Mouse (Mus musculus) left cerebral cortex, postnatal 36 days (tissue): ENCODE results near the gene Grxcr1. TPM values are rescaled to one million over a fixed set of nuclear protein-coding genes. Genes with fewer than 3 reads are reported as not detected.

Experiments
- DNase-seq, 2 experiments: peaks; one replicate each; pipeline ENCODE4 v3.0.0; 2021 to 2022; ENCODE audit warnings: low spot score in 2 of 2, mixed read lengths in 1 of 2
- intact Hi-C: fragments of 180-260 bp; cut with DNase I; formaldehyde crosslinking; loops from one replicate; pipeline ENCODE4 v1.15.1; 2025
- total RNA-seq, 2 experiments: library from RNA; stranded (reverse); gene quantifications; 2 replicates each; pipeline ENCODE4 v1.2.3; 2021

Grxcr1 gene
- total RNA-seq, 2 experiments from 2014 or later, result not detected

GRCm38 (mm10) chr5:68071857-68072256, 40.2 kb downstream of the Grxcr1 start:
- no peak for DNase-seq
- intact Hi-C loops, result no loop called here

DNA sequence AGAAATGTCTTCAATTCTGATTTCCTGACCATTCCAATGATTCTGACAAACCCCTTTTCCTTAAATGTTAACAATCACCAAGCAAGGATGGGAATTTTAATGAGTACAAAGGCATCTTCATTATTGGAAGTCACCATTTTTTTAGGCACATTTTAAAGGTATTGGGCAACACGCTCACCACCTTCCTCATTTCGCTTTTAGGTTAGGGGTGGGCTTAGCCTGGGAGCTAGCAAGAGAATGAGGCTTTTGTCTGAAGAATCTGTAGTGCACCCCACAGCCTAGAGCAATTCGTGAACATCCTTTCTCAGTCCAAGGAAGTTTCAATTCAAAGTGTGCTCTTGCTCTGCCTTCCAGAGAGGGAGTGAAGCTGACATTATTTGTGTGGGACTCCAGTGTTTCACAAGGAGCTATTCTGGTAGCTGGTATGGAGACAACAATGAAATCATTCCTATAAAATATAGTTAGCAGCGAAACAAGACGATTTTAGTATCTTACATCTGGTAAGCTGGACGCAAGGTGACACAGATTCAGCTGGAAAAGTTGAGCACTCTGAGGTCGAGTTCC, 55.0 kb downstream of the Grxcr1 start:
- no peak for DNase-seq

DNA sequence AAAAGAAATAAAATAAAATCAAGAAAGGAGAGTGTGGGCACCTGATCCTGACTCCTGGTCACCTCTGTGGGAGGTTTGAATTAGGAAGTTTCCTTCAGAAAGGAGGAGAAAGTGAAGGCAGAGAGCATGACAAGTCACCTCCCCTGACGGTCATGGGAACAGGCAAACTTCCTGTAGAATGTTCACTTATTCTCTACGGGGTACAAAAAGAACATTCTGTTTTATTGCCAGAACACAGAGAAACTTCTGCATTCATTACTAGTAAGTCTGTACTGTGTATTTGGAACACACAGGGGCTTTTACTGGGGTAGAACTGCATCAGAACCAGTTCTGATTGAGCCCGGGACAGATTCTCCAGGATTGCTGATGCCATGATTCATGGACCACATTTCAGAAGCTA, 55.5 kb downstream of the Grxcr1 start:
- DNase-seq, result no peak

More for the DNA sequence above, 55.0 kb downstream of the Grxcr1 start:
- intact Hi-C loops, result no loop called here

GRCm38 (mm10) chr5:68093085-68093484, 61.5 kb downstream of the Grxcr1 start:
- intact Hi-C loops, result loop anchor here (10.0 kb wide), 1 partner anchor 248 kb away; the partner anchor contains the start of gene Atp8a1
- DNase-seq, result no peak

More for the DNA sequence above, 55.5 kb downstream of the Grxcr1 start:
- intact Hi-C loops, result no loop called here

DNA sequence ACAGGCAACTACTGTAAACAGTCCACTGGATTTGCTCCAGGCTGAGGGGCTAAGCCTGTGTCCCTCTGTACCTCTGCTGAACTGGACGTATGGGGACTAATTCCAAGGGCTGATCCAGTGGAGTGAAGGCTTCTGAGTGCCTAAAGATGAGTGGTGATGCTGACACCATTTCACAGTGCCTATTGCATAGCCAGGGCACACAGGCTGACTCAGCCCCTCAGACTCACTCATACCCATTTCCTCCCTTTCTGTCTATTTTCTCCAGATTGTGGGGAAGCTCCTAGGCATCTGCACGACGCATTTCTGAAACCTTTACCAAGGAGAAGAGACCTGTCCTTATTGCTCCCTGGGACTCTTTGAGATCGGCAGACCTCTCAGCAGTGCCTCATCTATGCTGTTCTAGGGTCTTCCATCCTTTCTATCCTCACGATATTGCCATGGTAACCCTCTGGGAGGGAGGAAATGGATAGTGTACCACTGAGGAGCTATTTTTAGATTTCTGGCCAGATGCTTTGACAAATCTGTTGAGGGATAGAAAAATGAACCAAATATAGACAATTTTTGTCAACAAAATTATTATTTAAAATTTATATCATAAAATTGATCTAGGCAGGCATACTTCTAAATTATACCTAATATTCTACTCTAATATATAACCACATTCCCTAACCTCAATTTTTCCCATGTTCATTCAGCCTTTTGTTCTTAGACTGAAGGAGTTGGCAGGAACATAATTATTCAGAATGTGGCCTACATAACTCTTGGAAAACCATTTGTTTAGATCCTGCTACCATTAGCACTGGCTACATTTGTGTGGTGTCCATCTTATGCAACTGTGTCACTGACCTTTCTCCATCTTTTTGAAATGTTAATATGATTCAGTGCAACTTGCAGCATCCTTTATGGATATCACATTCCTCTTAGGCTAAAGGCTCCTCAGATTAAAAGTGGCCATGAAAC, 66.3 kb downstream of the Grxcr1 start:
- intact Hi-C loops, result loop anchor here (10.0 kb wide), 1 partner anchor 253 kb away; the partner anchor contains the start of gene Atp8a1
- peak in 1 of 2 experiments; percentile 6 for DNase-seq

- DNase-seq, result peak; percentile 27 to 42
- intact Hi-C loops, result loop anchor here (10.0 kb wide), 2 partner anchors 358 to 578 kb away; no protein-coding TSS in a partner anchor
Observed at GRCm38 (mm10) chr5:68112430-68113036, 80.9 kb downstream of the Grxcr1 start.

DNA sequence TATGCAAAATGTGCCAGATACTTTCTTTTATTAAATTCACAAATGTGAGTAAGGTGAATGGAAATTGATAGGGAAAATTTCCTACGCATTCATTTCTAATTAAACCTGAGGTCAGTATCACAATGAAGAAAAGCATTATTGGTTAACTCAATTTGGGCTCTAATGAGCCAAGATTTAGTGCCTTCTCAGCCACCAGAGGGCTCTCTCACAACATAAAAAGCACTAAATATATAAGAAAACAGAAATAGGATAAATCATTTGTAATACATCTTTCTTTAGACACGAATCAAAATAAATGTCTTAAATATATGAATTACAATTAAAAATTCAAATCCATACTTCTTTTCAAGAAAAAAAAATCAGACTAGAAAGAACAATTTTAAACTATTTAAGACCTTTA, 89.2 kb downstream of the Grxcr1 start:
- intact Hi-C loops, result loop anchor here (10.0 kb wide), 1 partner anchor 1224 kb away; the partner anchor contains the start of gene Kctd8
- no peak for DNase-seq

DNA sequence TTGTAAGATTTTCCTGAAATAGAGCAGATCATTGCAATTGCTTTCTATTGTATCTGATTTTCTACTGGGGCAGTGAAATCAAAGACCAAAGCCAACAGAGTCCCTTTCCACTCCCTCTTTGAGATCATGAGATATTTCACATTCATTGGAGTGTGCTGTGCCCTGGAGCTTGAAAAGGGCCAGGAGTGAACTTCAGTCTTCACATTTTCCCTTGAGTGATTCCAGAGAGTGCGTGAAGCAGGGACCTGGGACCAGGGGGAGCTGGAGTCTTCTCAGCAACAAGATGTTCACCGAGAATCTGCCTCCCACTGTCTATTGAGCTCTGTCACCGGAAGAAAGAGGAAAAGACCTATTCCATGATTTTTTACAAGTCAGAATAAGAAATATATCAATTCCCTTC, 91.2 kb downstream of the Grxcr1 start:
- intact Hi-C loops, result loop anchor here (10.0 kb wide), 1 partner anchor 1222 kb away; the partner anchor contains the start of gene Kctd8
- DNase-seq, result no peak

GRCm38 (mm10) chr5:68125478-68125877, 93.8 kb downstream of the Grxcr1 start:
- DNase-seq, result no peak
- intact Hi-C loops, result loop anchor here (10.0 kb wide), 1 partner anchor 1219 kb away; the partner anchor contains the start of gene Kctd8

DNA sequence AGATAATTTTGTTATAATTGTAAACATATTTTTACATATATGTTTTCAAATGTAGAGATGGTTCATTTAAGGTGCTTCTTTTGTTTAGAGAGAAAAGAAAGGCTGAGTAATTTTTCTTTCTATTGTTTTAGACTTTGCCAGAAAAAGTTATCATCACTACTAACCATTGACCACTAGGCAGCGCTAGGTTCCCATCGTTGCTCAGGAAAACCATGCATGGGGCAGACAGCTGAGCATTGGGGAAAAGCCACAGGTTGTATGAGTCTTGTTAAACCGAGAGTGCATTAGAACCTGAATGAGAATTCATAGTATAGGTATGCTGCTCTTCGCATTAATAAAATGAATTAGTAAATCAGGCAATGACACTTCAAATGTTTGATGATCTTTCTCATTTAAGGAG, 96.8 kb downstream of the Grxcr1 start:
- intact Hi-C loops, result loop anchor here (10.0 kb wide), 1 partner anchor 1216 kb away; the partner anchor contains the start of gene Kctd8
- DNase-seq, result peak; percentile 12 to 19

DNA sequence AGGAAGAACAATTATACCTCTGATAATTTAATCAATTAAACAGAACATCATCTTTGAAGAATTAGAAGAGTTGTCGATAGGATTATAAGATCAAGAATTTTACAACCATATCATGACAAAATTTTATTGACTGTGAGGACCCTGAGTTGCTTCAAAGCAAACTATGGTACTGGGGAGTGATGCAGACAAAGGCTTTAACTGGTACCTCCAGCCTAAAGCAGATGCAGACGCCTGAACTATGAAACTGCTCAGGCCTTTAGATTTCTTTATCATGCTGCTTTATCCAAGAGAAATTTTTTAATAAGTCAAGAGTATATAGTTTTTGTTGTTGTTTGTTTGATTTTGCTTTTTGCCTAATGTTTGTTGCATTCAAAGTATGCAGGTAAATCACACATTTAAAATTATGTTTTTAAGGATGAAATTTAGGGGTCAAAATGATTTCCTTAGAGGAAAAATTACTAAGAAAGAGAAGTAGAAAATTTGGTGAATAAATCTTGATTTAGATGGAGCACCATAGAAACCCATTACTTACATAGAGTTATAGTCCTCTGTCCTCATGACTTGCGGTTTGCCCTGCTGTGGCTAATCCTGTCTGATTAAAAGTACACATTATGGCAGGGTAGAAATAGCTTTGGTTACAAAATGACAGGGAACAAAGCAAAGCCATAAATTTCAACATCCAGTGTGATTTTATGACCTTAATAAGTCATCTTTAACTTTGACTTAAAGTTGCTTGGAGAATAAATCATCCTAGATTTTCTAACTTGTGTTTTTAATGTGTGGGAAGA, 97.4 kb downstream of the Grxcr1 start:
- DNase-seq, result no peak
- intact Hi-C loops, result loop anchor here (10.0 kb wide), 1 partner anchor 1216 kb away; the partner anchor contains the start of gene Kctd8

DNA sequence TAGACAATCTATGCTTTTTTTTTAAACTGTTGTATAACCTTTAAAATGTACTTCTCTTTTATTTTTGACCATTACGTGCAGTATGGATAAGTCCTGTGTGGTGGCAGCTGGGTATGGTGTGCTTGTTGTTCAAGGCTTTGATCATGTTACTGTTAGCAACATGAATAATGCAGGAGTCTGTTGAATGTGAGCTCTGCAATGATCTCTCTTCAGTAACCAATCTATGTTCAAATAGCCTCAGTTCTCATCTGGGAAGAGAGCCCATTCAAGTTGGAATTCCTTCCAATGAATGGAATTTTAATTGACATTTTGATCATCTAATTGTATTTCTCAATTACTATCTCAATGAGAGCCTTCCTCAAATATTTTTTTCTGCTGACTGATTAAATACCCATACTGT, 115.2 kb downstream of the Grxcr1 start:
- no peak for DNase-seq
- intact Hi-C loops, result no loop called here

DNA sequence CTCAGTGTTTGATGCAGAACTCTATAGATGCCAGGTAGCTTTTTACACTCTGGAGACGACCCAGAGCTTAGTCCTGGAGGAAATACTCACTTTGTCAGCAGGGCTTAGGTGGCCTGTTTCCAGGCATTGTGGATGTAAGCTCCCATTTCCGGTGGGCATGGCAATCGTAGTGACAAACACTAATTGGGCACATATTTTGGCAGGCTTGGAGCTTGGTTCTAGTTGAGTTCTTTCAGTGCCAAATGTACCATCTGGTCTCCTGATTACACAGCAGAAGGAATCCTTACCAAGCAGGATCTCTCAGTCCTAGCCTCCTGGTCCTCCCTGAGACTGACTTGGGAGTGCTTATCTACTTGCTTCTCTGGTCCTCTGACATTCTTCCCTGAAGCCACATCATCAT, 118.3 kb downstream of the Grxcr1 start:
- DNase-seq, result no peak
- intact Hi-C loops, result no loop called here

- no peak for DNase-seq
- intact Hi-C loops, result no loop called here
Observed at GRCm38 (mm10) chr5:68150347-68151043, 118.9 kb downstream of the Grxcr1 start.

DNA sequence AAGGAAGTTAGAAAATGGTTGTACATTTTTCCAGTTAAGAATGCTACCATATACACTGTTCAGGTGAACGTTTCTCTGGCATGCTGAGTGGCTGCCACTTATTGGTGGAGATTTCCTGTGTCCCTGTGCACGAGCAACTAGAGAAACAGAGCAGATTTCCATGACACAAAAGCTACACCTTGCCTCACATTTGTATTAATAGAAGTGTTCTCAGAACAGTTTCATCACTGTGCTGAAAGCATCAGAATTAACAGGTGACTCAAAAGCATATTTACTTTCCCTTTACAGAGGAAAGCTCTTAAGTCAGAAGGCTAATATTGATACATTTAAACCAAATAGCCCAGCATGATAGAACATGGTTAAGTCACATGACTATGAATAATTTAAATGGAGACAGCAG, 130.9 kb downstream of the Grxcr1 start:
- intact Hi-C loops, result no loop called here
- DNase-seq, result no peak

DNA sequence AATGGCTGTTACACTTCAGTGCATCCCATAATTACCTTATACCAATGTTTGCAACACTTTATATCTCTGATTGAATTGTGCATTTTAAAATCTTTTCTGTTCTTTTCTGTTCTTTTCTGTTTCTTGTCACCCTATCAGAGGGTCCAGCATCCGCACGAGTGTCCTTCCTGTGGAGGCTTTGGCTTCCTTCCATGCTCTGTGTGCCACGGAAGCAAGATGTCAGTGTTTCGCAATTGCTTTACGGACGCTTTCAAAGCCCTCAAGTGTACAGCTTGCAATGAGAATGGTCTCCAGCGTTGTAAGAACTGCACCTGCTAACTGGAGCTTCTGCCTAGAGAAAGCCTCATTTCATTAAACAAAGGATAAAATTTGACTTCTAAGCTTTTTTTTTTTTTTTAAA, 134.3 kb downstream of the Grxcr1 start:
- intact Hi-C loops, result no loop called here
- no peak for DNase-seq
